Mouse (Mus musculus) lung, adult 2 months (tissue): ENCODE data around the gene D630003M21Rik. TPM values are rescaled to one million over a fixed set of nuclear protein-coding genes. Genes with fewer than 3 reads are reported as not detected.

ENCODE experiments used
- DNase-seq: peaks from one replicate; pipeline ENCODE4 v3.0.0; 2022
- H3K4me1 ChIP-seq: fragments of 200-500 bp; 2 replicates; pipeline ENCODE4 v1.6.1; 2011; ENCODE audit warnings: low read length; ENCODE audit not compliant: control insufficient read depth, insufficient read depth
- H3K4me3 ChIP-seq: fragments of 200-500 bp; replicated peaks from 2 replicates; pipeline ENCODE3; 2011; ENCODE audit warnings: low read depth, mild to moderate bottlenecking, control low read depth, low read length; ENCODE audit errors: extremely low read depth
- CTCF ChIP-seq: fragments of 200-500 bp; IDR thresholded peaks from 2 replicates; pipeline ENCODE4 v1.5.1; 2011; ENCODE audit warnings: mild to moderate bottlenecking, low read length, control low read depth; ENCODE audit not compliant: insufficient read depth
- POLR2A ChIP-seq: fragments of 200-500 bp; IDR thresholded peaks from 2 replicates; pipeline ENCODE4 v1.6.1; 2011; ENCODE audit warnings: low read depth, mild to moderate bottlenecking, control low read depth, low read length, borderline replicate concordance; ENCODE audit errors: extremely low read depth
- WGBS: fragments of 180-500 bp; shearing (Covaris S2); methylation state at CpG from one replicate; pipeline ENCODE4 v1.1.7; 2018; 5-methylcytosine and 5-hydroxymethylcytosine counted together
- polyA plus RNA-seq: library from polyadenylated mRNA; depleted of rRNA; stranded (reverse); fragments of >200 nt; gene quantifications from 2 replicates; pipeline ENCODE4 v1.2.3, GENCODE M21; 2012

Gene D630003M21Rik
- polyA plus RNA-seq, 1 experiment = 1.9 TPM

GRCm38 (mm10) chr2:158146971-158147370 is 82.1 kb downstream of the D630003M21Rik start:
- WGBS = 93% methylated on average over 8 of the region's 8 CpGs
- no peak overlapping the region for H3K4me3 ChIP-seq
- no peak for TF ChIP-seq POLR2A
- TF ChIP-seq CTCF = no peak
- peaks cover 15% of the 10 kb centered on the region for H3K4me1 ChIP-seq
- DNase-seq = no peak

- peak; percentile 97 for DNase-seq
- peaks cover 22% of the 10 kb centered on the region for H3K4me1 ChIP-seq
- WGBS = under 1% methylated on average over 31 of the region's 33 CpGs
- peak within 1 kb of the TSS; percentile 75 for H3K4me3 ChIP-seq
- TF ChIP-seq CTCF = peak; percentile 64
- peak; percentile 91 for TF ChIP-seq POLR2A
Measured at GRCm38 (mm10) chr2:158146223-158146622, 82.8 kb downstream of the D630003M21Rik start, which contains the start of gene Tgm2. Gene Tgm2, minus strand, starts transcription at chr2:158146436.

- peak; percentile 44 for DNase-seq
- 33% methylated on average over 5 of the region's 5 CpGs for WGBS
Measured at GRCm38 (mm10) chr2:158145528-158146065, 83.4 kb downstream of the D630003M21Rik start.

GRCm38 (mm10) chr2:158144750-158145527 is 84.1 kb downstream of the D630003M21Rik start:
- TF ChIP-seq POLR2A (no peak), CTCF (no peak)
- DNase-seq = no peak

More at GRCm38 (mm10) chr2:158145528-158146065, 83.4 kb downstream of the D630003M21Rik start:
- Histone ChIP-seq H3K4me3 (peak overlapping the region; percentile 75), H3K4me1 (peaks cover 28% of the 10 kb centered on the region)
- TF ChIP-seq CTCF (no peak), POLR2A (no peak)

GRCm38 (mm10) chr2:158144263-158144662 is 84.8 kb downstream of the D630003M21Rik start:
- 52% methylated on average over 8 of the region's 8 CpGs for WGBS
- H3K4me1 ChIP-seq = peaks cover 38% of the 10 kb centered on the region
- TF ChIP-seq CTCF (no peak), POLR2A (no peak)
- DNase-seq = no peak
- peak overlapping the region; percentile 46 for H3K4me3 ChIP-seq

More at GRCm38 (mm10) chr2:158144750-158145527, 84.1 kb downstream of the D630003M21Rik start:
- 50% methylated on average over 6 of the region's 6 CpGs for WGBS
- H3K4me3 ChIP-seq = peak overlapping the region; percentile 75
- H3K4me1 ChIP-seq = peaks cover 34% of the 10 kb centered on the region

- no peak for TF ChIP-seq CTCF
- no peak for TF ChIP-seq POLR2A
- DNase-seq = no peak
- Histone ChIP-seq H3K4me1 (peaks cover 42% of the 10 kb centered on the region), H3K4me3 (peak overlapping the region; percentile 1)
- 56% methylated on average over 3 of the region's 3 CpGs for WGBS
Measured at GRCm38 (mm10) chr2:158143816-158144215, 85.2 kb downstream of the D630003M21Rik start.

- no peak for DNase-seq
- peaks cover 43% of the 10 kb centered on the region for H3K4me1 ChIP-seq
- 86% methylated on average over 18 of the region's 18 CpGs for WGBS
- no peak overlapping the region for H3K4me3 ChIP-seq
- TF ChIP-seq POLR2A = no peak
- TF ChIP-seq CTCF = no peak
Measured at GRCm38 (mm10) chr2:158142981-158143380, 86.0 kb downstream of the D630003M21Rik start.

- H3K4me1 ChIP-seq = peaks cover 47% of the 10 kb centered on the region
- no peak for TF ChIP-seq POLR2A
- no peak for TF ChIP-seq CTCF
- no peak overlapping the region for H3K4me3 ChIP-seq
- no peak for DNase-seq
- 51% methylated on average over 7 of the region's 7 CpGs for WGBS
Measured at GRCm38 (mm10) chr2:158141690-158142440, 87.2 kb downstream of the D630003M21Rik start.

- 52% methylated on average over 7 of the region's 7 CpGs for WGBS
- TF ChIP-seq POLR2A (no peak), CTCF (no peak)
- Histone ChIP-seq H3K4me1 (peaks cover 47% of the 10 kb centered on the region), H3K4me3 (no peak overlapping the region)
- no peak for DNase-seq
Measured at GRCm38 (mm10) chr2:158141271-158141670, 87.8 kb downstream of the D630003M21Rik start.
